Mouse (Mus musculus) G1E (cell line): Measurements from ENCODE around the gene Fam114a2. TPM values are rescaled to one million over a fixed set of nuclear protein-coding genes. Genes with fewer than 3 reads are reported as not detected.

ENCODE experiments used
- ATAC-seq: 2 replicates; pipeline ENCODE4 v1.8.0; 2016; ENCODE audit warnings: mild to moderate bottlenecking; ENCODE audit not compliant: insufficient number of reproducible peaks, poor library complexity, low FRiP score, severe bottlenecking; ENCODE audit errors: extremely low read depth
- DNase-seq: peaks from one replicate; pipeline ENCODE4 v3.0.0; 2012; ENCODE audit warnings: low spot score
- H3K27me3 ChIP-seq: 2 replicates; pipeline ENCODE4 v1.6.1; 2012; ENCODE audit warnings: mild to moderate bottlenecking, low read length, inconsistent platforms; ENCODE audit not compliant: insufficient read depth
- H3K36me3 ChIP-seq: replicated peaks from 2 replicates; pipeline ENCODE3; 2012; ENCODE audit warnings: mild to moderate bottlenecking, inconsistent platforms
- H3K4me1 ChIP-seq: 2 replicates; pipeline ENCODE4 v1.6.1; 2012; ENCODE audit warnings: low read depth, low read length, inconsistent platforms, mixed read lengths; ENCODE audit not compliant: insufficient read depth
- H3K4me3 ChIP-seq: 2 replicates; pipeline ENCODE4 v1.5.1; 2012; ENCODE audit warnings: low read depth, mild to moderate bottlenecking, inconsistent platforms, low read length, moderate library complexity, mixed read lengths
- H3K9me3 ChIP-seq: replicated peaks from 2 replicates; pipeline ENCODE4 v1.6.1; 2012; ENCODE audit warnings: inconsistent platforms
- CTCF ChIP-seq: IDR thresholded peaks from 2 replicates; pipeline ENCODE4 v1.5.1; 2012; ENCODE audit warnings: low read depth, low read length, inconsistent platforms, mixed read lengths
- GATA1 ChIP-seq: IDR thresholded peaks from 2 replicates; pipeline ENCODE4 v1.6.1; 2012; ENCODE audit warnings: borderline replicate concordance, low read length, inconsistent platforms, mixed read lengths
- GATA2 ChIP-seq: IDR thresholded peaks from 2 replicates; pipeline ENCODE4 v1.6.1; 2012; ENCODE audit warnings: low read depth, low read length, inconsistent platforms, borderline replicate concordance
- POLR2AphosphoS5 ChIP-seq: IDR thresholded peaks from 2 replicates; pipeline ENCODE4 v1.6.1; 2012; ENCODE audit warnings: low read depth, low read length, inconsistent platforms; ENCODE audit not compliant: insufficient replicate concordance
- TAL1 ChIP-seq: conservative IDR thresholded peaks from 2 replicates; pipeline ENCODE4 v1.6.1; 2012; ENCODE audit warnings: low read depth, low read length, inconsistent platforms, mixed read lengths
- polyA plus RNA-seq: library from polyadenylated mRNA; stranded (reverse); fragments of >175 nt; gene quantifications from 2 replicates; pipeline ENCODE4 v1.2.3, GENCODE M21; 2012
- total RNA-seq, 2 experiments: library from RNA; stranded (forward) in 1 of 2; stranded (reverse) in 1 of 2; fragments of 200-1000 nt in 1 of 2; fragments of >200 nt in 1 of 2; fragmentation: Nextera tagmentation in 1 of 2; gene quantifications; 2 replicates each; pipeline ENCODE4 v1.2.3; 2014 to 2017

Gene Fam114a2
- total and polyA plus RNA-seq, 3 experiments, result 2.7 to 55.9 (median 41.2) TPM

DNA sequence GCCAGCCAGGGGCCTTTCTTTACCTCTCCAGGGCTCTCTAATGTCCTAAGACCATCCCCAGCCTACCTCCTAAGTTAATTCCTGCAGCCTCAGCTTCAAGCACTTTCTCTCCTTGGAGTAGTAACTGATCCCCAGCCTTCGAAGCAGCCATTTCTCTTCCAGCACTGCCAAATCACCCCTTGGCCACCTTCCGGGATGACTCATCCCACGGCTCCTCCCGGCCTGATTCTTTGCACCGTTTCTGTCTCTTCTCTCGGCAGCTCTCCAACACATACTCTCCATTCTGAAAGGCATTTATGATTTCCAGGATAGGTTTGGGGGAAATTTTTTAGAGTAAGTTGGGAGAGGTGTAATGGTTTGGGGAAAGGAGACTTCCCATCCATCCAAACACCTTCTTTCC lies 58.7 kb downstream of the Fam114a2 start:
- H3K9me3 ChIP-seq, result no peaks in the 10 kb centered on the region
- H3K36me3 ChIP-seq, result no peaks in the 10 kb centered on the region
- H3K27me3 ChIP-seq, result no peaks in the 10 kb centered on the region
- H3K4me1 ChIP-seq, result no peaks in the 10 kb centered on the region
- DNase-seq (no peak), ATAC-seq (no peak)
- H3K4me3 ChIP-seq, result no peak overlapping the region
- no peak for TF ChIP-seq POLR2AphosphoS5
- TF ChIP-seq GATA1, result no peak

DNA sequence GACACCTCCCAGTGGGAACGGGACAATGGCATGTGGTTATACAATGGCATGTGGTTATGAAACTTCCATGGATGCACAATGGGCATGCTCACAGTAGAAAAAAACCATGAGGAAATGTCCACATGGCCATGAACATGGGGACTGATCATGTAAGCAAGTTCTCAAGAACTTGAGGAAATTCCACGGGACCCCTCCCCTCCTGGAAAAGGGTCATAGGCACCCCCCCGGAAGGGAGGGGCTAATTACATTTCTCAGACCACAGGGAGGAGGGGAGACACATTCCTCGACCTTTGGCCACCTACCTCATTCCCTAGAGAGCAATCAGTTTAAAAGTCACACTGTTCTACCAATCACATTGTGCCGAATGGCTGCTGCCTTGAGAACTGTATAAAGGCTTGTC lies 64.0 kb downstream of the Fam114a2 start:
- no peak for TF ChIP-seq GATA2
- no peak for TF ChIP-seq POLR2AphosphoS5
- no peak for TF ChIP-seq GATA1
- no peak for TF ChIP-seq TAL1
- no peak for TF ChIP-seq CTCF
- Histone ChIP-seq H3K4me1 (no peaks in the 10 kb centered on the region), H3K27me3 (no peaks in the 10 kb centered on the region), H3K36me3 (no peaks in the 10 kb centered on the region), H3K4me3 (no peak overlapping the region), H3K9me3 (no peaks in the 10 kb centered on the region)
- DNase-seq, result no peak
- ATAC-seq, result no peak

DNA sequence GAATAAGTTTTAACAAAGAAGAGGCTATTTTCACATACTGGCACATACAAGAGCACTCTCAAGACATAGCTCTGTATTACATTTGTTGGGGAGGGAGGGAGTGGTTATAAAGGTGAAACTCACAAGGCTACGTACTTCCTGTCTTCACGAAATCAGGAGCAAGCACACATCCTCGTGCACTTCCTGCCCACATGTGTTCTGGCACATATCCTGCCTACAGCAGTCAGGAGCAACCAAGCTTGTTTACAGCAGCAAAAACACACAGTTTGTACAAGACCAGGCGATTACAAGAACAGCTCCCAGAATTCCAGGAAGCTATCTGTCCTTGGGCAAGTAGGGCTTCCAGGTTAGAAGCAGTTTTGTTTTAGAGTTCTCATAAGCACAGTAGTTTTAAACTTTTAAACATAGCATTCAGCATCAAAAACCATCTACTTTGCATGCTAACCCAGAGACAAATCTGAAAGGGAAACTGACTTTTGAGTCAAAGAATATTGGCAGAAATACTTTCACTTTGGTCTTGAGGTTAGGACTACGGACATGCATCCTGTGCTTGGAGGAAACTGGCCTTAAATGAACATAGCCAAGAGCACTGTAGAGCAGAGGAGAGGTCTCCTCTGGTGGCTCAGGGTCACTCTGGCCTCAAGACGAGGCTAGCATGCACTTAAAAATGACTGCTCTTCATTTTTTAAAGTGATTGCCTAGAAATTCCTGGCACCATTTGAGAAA lies 73.0 kb downstream of the Fam114a2 start:
- Histone ChIP-seq H3K27me3 (no peaks in the 10 kb centered on the region), H3K36me3 (no peaks in the 10 kb centered on the region), H3K4me1 (no peaks in the 10 kb centered on the region), H3K4me3 (no peak overlapping the region), H3K9me3 (no peaks in the 10 kb centered on the region)
- DNase-seq (no peak), ATAC-seq (no peak)
- TF ChIP-seq TAL1 (no peak), GATA1 (no peak), GATA2 (no peak), CTCF (no peak), POLR2AphosphoS5 (no peak)

DNA sequence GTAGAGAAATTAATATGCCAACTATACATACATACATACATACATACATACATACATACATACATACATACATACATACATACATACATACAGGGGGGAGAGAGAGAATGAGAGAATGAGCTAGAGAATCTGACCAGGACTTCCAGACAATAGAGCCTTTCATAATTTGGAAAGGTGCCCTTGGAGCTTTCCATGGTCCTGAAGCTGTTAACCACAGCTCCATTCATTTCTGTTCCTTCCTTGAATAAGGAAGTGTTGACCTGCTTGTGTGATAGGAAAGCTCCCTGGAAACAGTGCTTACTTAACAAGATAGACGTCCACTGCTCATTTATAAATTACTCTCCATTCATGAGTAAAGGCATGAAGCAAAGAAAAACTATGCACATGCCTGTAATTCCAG lies 84.3 kb downstream of the Fam114a2 start:
- Histone ChIP-seq H3K27me3 (no peaks in the 10 kb centered on the region), H3K4me3 (no peak overlapping the region), H3K4me1 (no peaks in the 10 kb centered on the region), H3K9me3 (no peaks in the 10 kb centered on the region), H3K36me3 (no peaks in the 10 kb centered on the region)
- DNase-seq, result no peak
- ATAC-seq, result no peak
- no peak for TF ChIP-seq GATA2
- no peak for TF ChIP-seq TAL1
- TF ChIP-seq CTCF, result no peak
- TF ChIP-seq GATA1, result no peak
- TF ChIP-seq POLR2AphosphoS5, result no peak

Other genes with a start within 250 kb of the Fam114a2 start
- 35.7 and 36.6 TPM in 2 replicates for gene Mfap3, start within 50 bp of the Fam114a2 start, total RNA-seq (2014; fragmentation: Nextera tagmentation)
- gene Mfap3, start within 50 bp of the Fam114a2 start, total RNA-seq (2017), result 27.2 and 29.4 TPM in 2 replicates
- gene Mfap3, start within 50 bp of the Fam114a2 start, polyA plus RNA-seq, result 1.1 and 1.6 TPM in 2 replicates
- 18.5 and 41.2 TPM in 2 replicates for gene Galnt10, start 126.8 kb upstream of the Fam114a2 start, total RNA-seq (2014; fragmentation: Nextera tagmentation)
- 17.5 and 18.2 TPM in 2 replicates for gene Galnt10, start 126.8 kb upstream of the Fam114a2 start, total RNA-seq (2017)
- 21.4 and 22.5 TPM in 2 replicates for gene Galnt10, start 126.8 kb upstream of the Fam114a2 start, polyA plus RNA-seq